Mouse (Mus musculus): ENCODE measurements around the gene Gpr50. TPM values are rescaled to one million over a fixed set of nuclear protein-coding genes. Genes with fewer than 3 reads are reported as not detected.
A peak's percentile ranks its signal among the peaks of the same experiment; 100 is the strongest.

Gene Gpr50
- total RNA-seq (2021) = under 1 TPM in 1 of 2 experiments, not detected in 1; 0.40 TPM
- long read RNA-seq = 0 reads

GRCm38 (mm10) chrX:71663374-71663773, at the start of gene Gpr50:
TSS of gene Gpr50 (plus strand) at chrX:71663667.
- DNase-seq (ENCODE audit: low spot score in 2 of 2) = no peak

GRCm38 (mm10) chrX:71622286-71622685, 41.2 kb upstream of the Gpr50 start:
- DNase-seq (ENCODE audit: low spot score in 2 of 2) = no peak

- DNase-seq (ENCODE audit: low spot score in 2 of 2) = peak in 1 of 2 experiments; percentile 14
These were observed 39.6 kb upstream of the Gpr50 start for GRCm38 (mm10) chrX:71623843-71624242.

- DNase-seq (ENCODE audit: low spot score in 2 of 2) = peak; percentile 14 to 67
These were observed 35.2 kb upstream of the Gpr50 start for GRCm38 (mm10) chrX:71628306-71628705.

- DNase-seq (ENCODE audit: low spot score in 2 of 2) = no peak
These were observed 32.8 kb upstream of the Gpr50 start for GRCm38 (mm10) chrX:71630709-71631108.

- DNase-seq (ENCODE audit: low spot score in 2 of 2) = no peak
These were observed 32.3 kb upstream of the Gpr50 start for GRCm38 (mm10) chrX:71631130-71631529.

GRCm38 (mm10) chrX:71647958-71648357, 15.5 kb upstream of the Gpr50 start:
- peak; percentile 11 to 69 for DNase-seq (ENCODE audit: low spot score in 2 of 2)

GRCm38 (mm10) chrX:71648434-71648833, 15.0 kb upstream of the Gpr50 start:
- DNase-seq (ENCODE audit: low spot score in 2 of 2) = no peak

- peak; percentile 50 to 75 for DNase-seq (ENCODE audit: low spot score in 2 of 2)
These were observed 14.5 kb upstream of the Gpr50 start for GRCm38 (mm10) chrX:71648848-71649454.

- no peak for DNase-seq (ENCODE audit: low spot score in 2 of 2)
These were observed 13.5 kb upstream of the Gpr50 start for GRCm38 (mm10) chrX:71649993-71650392.

- DNase-seq (ENCODE audit: low spot score in 2 of 2) = no peak
These were observed 1.7 kb upstream of the Gpr50 start for GRCm38 (mm10) chrX:71661794-71662193.

GRCm38 (mm10) chrX:71663871-71664687, 612 bp downstream of the Gpr50 start:
- DNase-seq (ENCODE audit: low spot score in 2 of 2) = no peak

- DNase-seq (ENCODE audit: low spot score in 2 of 2) = no peak
These were observed 1.2 kb downstream of the Gpr50 start for GRCm38 (mm10) chrX:71664688-71665026.

GRCm38 (mm10) chrX:71670254-71670653, 6.8 kb downstream of the Gpr50 start:
- DNase-seq (ENCODE audit: low spot score in 2 of 2) = no peak

- no peak for DNase-seq (ENCODE audit: low spot score in 2 of 2)
These were observed 37.5 kb downstream of the Gpr50 start for GRCm38 (mm10) chrX:71700817-71701469.

Other genes starting within 250 kb of the Gpr50 start
- gene Cd99l2, start 170.8 kb upstream of the Gpr50 start, total RNA-seq (2021) = 10 to 100 TPM; 50.5 to 52.0 TPM
- 10 to 100 TPM in 1 of 2 experiments, 1 to 10 TPM in 1; 9.8 to 13.1 TPM for gene Hmgb3, start 107.7 kb upstream of the Gpr50 start, total RNA-seq (2021)
- 10 to 100 TPM; 29.0 to 32.7 TPM for gene Vma21, start 152.3 kb downstream of the Gpr50 start, total RNA-seq (2021)

All from layer of hippocampus, adult 18-20 months (tissue).